Mouse (Mus musculus) Patski (cell line): ENCODE measurements around the gene Tmem163. TPM values are rescaled to one million over a fixed set of nuclear protein-coding genes. Genes with fewer than 3 reads are reported as not detected.
A peak's percentile ranks its signal among the peaks of the same experiment; 100 is the strongest.

Source experiments
- ATAC-seq: fragments of 100-300 bp; one replicate; pipeline ENCODE4 v1.8.0; 2021
- CTCF ChIA-PET: fragments of 350-600 bp; sonication (Branson Sonifier 250); formaldehyde crosslinking; loops from one replicate; lab custom pipeline; 2022; ENCODE audit warnings: inconsistent platforms; lab: Charles Lee
- POLR2A ChIA-PET: fragments of 350-600 bp; sonication (Branson Sonifier 250); formaldehyde crosslinking; loops from one replicate; lab custom pipeline; 2022; ENCODE audit warnings: antibody characterized with exemption, inconsistent platforms; lab: Charles Lee
- DNase-seq: peaks from one replicate; pipeline ENCODE4 v3.0.0-alpha.2; 2011; ENCODE audit warnings: low read depth, low spot score
- H3K27me3 ChIP-seq: fragments of 371-371 bp; one replicate; pipeline ENCODE4 v1.5.1; 2021
- CTCF ChIP-seq: fragments of 100-300 bp; IDR thresholded peaks from one replicate; pipeline ENCODE4 v1.5.1; 2021
- in situ Hi-C: fragments of 300-500 bp; cut with MboI; formaldehyde crosslinking; loops from 3 replicates; pipeline ENCODE4 v1.11.1; 2018; ENCODE audit warnings: low pct_unique_long_range_greater_than_20kb, mixed read lengths
- polyA plus RNA-seq: library from polyadenylated mRNA; unstranded; gene quantifications from one replicate; pipeline ENCODE4 v1.2.3, GENCODE M21; 2021

Tmem163 gene
- polyA plus RNA-seq, 1 experiment from 2014 or later, result not detected

DNA sequence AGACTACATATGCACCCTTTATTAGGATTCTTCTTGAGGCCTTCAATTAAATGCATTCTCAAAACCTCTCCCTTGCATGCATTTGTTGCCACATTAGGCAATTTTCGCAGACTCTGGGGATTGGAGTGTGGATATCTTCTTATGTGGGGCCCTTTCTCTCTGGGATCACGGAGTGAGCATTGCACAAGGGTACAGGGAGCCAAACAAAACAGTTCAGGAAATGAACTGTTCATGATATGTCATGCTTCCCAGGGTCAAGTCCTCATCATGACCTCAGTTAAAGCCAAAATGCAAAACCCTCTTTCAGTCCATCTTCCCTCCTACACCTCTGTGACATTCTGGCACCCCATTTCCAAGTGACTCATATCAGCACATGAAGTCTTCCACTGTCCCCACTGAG is 27.8 kb downstream of the Tmem163 start:
- CTCF ChIA-PET, result no interaction called here
- no peak for ATAC-seq
- in situ Hi-C loops, result no loop called here
- TF ChIP-seq CTCF, result no peak
- POLR2A ChIA-PET, result no interaction called here
- peaks cover 25% of the 10 kb centered on the region for H3K27me3 ChIP-seq
- no peak for DNase-seq

GRCm38 (mm10) chr1:127642976-127643769 is 36.2 kb downstream of the Tmem163 start:
- ChIA-PET CTCF (no interaction called here), POLR2A (no interaction called here)
- peaks cover 13% of the 10 kb centered on the region for H3K27me3 ChIP-seq
- no peak for TF ChIP-seq CTCF
- DNase-seq (no peak), ATAC-seq (no peak)
- in situ Hi-C loops, result no loop called here

DNA sequence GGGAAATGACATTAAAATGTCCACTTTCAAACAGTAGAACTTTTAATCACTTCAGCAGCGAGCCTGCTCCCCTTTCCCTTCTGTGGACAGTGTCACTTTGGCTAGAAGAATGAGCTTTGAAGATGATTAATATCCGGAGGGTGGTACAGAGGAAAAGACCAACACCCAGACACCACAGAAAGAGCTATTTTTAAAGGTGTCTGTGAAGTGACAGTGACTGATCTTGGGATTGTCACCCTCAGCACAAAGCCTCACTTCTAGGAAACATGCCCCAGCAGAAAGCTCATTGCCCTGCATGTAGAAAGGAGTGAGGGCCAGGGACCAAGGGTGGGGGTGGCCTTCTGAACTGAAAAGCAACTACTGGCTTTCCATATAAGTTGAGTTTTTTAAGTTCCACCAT is 41.4 kb downstream of the Tmem163 start:
- DNase-seq, result no peak
- CTCF ChIA-PET, result interaction anchor here (1.3 kb wide), 1 partner anchor 15 kb away, joined by 4 read pairs; no protein-coding TSS in a partner anchor
- no peak for ATAC-seq
- peaks cover 12% of the 10 kb centered on the region for H3K27me3 ChIP-seq
- in situ Hi-C loops, result no loop called here
- no peak for TF ChIP-seq CTCF
- POLR2A ChIA-PET, result no interaction called here

DNA sequence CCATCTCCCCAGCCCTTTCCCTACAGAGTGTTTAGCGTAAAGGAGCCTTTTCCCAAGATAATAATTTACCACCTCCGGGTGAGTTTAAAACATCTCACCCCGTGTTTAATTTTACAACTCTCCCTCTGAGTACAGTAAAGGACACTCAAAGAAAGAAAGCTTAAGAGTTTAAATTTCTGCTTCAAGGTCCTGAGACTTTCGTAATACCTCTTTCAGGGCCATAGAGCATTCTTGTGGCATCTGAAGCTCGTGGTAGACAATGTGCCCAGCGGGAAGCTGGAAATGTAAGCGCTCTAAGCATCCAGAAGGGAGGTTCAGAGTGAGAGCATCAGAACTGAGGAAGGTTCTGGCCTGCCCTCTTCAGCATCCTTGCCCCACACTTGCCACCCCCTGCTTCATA is 52.2 kb downstream of the Tmem163 start:
- TF ChIP-seq CTCF, result no peak
- in situ Hi-C loops, result no loop called here
- ChIA-PET CTCF (interaction anchor here (1.4 kb wide), 1 partner anchor 18 kb away, joined by 3 read pairs; no protein-coding TSS in a partner anchor), POLR2A (no interaction called here)
- ATAC-seq (no peak), DNase-seq (no peak)
- peaks cover 6% of the 10 kb centered on the region for H3K27me3 ChIP-seq

DNA sequence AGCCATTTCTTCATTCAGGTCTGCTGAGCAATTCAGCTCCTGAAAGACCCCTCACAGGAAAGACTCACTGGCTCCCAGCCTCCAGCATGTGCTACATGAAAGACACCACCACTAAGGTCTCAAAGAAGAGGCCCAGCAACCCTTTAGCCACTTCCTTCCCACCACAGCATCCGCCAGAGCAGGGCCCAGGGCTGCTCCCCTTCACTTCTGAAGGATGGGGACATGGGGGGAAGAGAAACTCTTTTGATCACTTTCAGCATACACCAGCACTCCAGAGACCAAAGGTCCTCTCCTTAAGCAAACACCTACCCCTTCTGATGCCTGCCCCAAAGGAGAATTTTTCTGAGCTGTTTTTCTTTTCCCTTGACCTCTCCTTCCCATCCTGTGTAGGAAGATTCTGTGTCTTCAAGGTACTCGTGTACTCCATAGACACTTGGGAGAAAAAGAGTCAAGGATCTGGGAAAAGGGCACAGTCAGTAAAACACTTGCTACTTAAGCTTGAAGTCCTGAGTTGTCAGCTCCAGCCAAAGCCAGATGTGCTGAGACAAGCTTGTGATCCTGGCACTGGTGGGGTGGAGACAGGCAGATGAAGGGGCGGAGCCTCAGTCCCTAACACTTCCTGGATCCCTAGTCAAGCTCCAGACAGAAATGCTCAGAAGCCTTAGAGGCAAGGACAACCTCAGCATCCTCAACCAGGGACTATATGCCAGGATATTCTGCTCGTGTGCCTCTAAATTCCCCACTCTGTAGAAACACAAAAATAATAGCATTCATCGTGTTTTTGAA is 53.6 kb downstream of the Tmem163 start:
- no peak for TF ChIP-seq CTCF
- H3K27me3 ChIP-seq, result peaks cover 3% of the 10 kb centered on the region
- DNase-seq (no peak), ATAC-seq (no peak)
- ChIA-PET POLR2A (no interaction called here), CTCF (interaction anchor here (1.3 to 1.4 kb wide), 2 partner anchors 14 to 19 kb away, joined by 3 read pairs; no protein-coding TSS in a partner anchor)
- in situ Hi-C loops, result no loop called here

- no peaks in the 10 kb centered on the region for H3K27me3 ChIP-seq
- POLR2A ChIA-PET, result no interaction called here
- no peak for TF ChIP-seq CTCF
- ATAC-seq (peak; percentile 69), DNase-seq (peak; percentile 10)
- CTCF ChIA-PET, result no interaction called here
- in situ Hi-C loops, result no loop called here
These were observed 57.0 kb downstream of the Tmem163 start for GRCm38 (mm10) chr1:127622349-127622748.

DNA sequence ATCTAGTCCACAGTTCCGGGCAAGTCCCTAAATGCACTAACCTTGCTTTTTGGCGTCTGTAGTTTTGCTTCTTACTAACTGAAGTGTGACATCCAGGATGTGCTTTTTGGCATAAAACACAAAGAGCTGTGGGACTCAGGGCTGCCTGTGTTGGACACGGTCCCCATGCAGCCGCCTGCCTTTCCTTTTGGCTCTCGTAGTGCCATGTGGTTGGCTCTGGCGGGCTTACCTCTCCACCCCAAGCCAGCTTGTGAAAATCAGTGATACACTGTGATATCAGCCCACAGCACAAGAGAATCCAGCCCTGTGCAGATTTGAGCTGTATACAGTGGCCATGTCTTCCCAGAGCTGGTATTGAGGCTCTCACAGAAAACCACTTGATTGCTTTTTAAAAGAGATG is 60.3 kb downstream of the Tmem163 start:
- in situ Hi-C loops, result no loop called here
- ChIA-PET CTCF (no interaction called here), POLR2A (no interaction called here)
- DNase-seq (no peak), ATAC-seq (no peak)
- peaks cover 5% of the 10 kb centered on the region for H3K27me3 ChIP-seq
- TF ChIP-seq CTCF, result no peak

- POLR2A ChIA-PET, result no interaction called here
- DNase-seq (no peak), ATAC-seq (no peak)
- TF ChIP-seq CTCF, result no peak
- in situ Hi-C loops, result no loop called here
- CTCF ChIA-PET, result no interaction called here
- peaks cover 17% of the 10 kb centered on the region for H3K27me3 ChIP-seq
These were observed 69.0 kb downstream of the Tmem163 start for GRCm38 (mm10) chr1:127610378-127610777.

GRCm38 (mm10) chr1:127609814-127610213 is 69.5 kb downstream of the Tmem163 start:
- no peak for TF ChIP-seq CTCF
- peaks cover 17% of the 10 kb centered on the region for H3K27me3 ChIP-seq
- CTCF ChIA-PET, result no interaction called here
- no peak for ATAC-seq
- POLR2A ChIA-PET, result no interaction called here
- in situ Hi-C loops, result no loop called here
- no peak for DNase-seq

- POLR2A ChIA-PET, result no interaction called here
- no peak for ATAC-seq
These were observed 71.0 kb downstream of the Tmem163 start for GRCm38 (mm10) chr1:127608326-127608725.

More at GRCm38 (mm10) chr1:127608326-127608725, 71.0 kb downstream of the Tmem163 start:
- DNase-seq, result no peak
- H3K27me3 ChIP-seq, result peaks cover 12% of the 10 kb centered on the region
- TF ChIP-seq CTCF, result no peak
- in situ Hi-C loops, result no loop called here
- CTCF ChIA-PET, result interaction anchor here (1.2 kb wide), 1 partner anchor 13 kb away, joined by 4 read pairs; no protein-coding TSS in a partner anchor
